Mouse (Mus musculus) lung, adult 2 months (tissue): ENCODE data around the gene Gm20458.

Experiments
- CTCF ChIP-seq: fragments of 200-500 bp; IDR thresholded peaks from 2 replicates; pipeline ENCODE4 v1.5.1; 2011; ENCODE audit warnings: mild to moderate bottlenecking, low read length, control low read depth; ENCODE audit not compliant: insufficient read depth
- POLR2A ChIP-seq: fragments of 200-500 bp; IDR thresholded peaks from 2 replicates; pipeline ENCODE4 v1.6.1; 2011; ENCODE audit warnings: low read depth, mild to moderate bottlenecking, control low read depth, low read length, borderline replicate concordance; ENCODE audit errors: extremely low read depth

GRCm38 (mm10) chr2:164518266-164519170 is 57.8 kb downstream of the Gm20458 start:
- no peak for TF ChIP-seq POLR2A
- TF ChIP-seq CTCF, result no peak
